Mouse (Mus musculus): ENCODE data around the gene Adgrb3.

DNA sequence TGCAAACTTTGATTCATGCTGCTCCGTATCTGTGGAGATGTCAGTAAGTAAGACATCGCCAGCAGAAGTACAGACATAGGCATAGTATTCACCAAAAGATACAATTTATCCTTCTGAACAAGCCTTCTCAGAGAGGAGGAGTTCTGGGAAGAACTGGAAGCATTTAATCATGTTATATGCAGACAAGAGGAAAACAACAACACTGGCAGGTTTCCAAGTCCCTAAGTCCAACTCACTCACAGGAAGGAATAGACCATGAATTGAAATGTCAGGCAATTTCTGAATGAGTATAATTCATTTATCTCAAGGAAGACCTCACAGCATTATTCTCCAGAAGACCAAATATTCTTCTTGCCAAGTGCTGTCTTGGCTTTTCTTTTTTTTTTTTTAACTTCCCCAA is 408.8 kb downstream of the Adgrb3 start:
- TF ChIP-seq CTCF (IDR thresholded peaks at IDR 0.05; ENCODE audit: low read depth, low read length): no peak
- no peak for TF ChIP-seq POLR2A (IDR thresholded peaks at IDR 0.05; ENCODE audit: borderline replicate concordance, low read depth, low read length)
